Mouse (Mus musculus): ENCODE measurements at regions not wholly inside any gene's neighbourhood (a gene's known extent, or its start where the extent isn't known, plus 50 kb on each side); places are given as distances from the start of the nearest gene placed in this dataset.

DNA sequence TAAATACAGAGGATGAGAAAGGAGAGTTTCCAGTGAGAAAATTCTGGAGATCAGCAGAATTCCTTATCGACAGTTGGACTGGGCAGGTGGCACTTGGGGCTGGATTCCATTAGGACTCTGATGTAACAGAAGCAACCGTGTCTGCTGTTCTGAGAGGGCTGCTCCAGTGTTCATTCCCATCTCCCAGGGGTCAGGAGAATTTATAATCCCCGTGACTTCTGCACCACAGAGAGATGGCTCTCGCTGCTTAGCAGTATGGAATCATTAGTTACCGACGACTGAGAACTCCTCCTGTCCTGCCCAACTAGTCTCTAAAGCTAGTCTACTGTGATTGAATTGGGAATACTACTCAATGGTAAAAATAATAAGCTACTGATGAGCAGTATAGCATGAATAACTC lies 107.7 kb upstream of the Ednrb start:
- TF ChIP-seq GABPA (IDR thresholded peaks at IDR 0.05; ENCODE audit: insufficient replicate concordance, low read depth, low read length), result no peak
- TF ChIP-seq E2F4 (IDR thresholded peaks at IDR 0.05; ENCODE audit: insufficient replicate concordance, low read depth, low read length), result no peak
- no peak for TF ChIP-seq TCF12 (IDR thresholded peaks at IDR 0.05; ENCODE audit: low read depth, low read length)
- TF ChIP-seq ZKSCAN1 (IDR thresholded peaks at IDR 0.05; ENCODE audit: borderline replicate concordance, low read depth, low read length), result no peak
- no peak for TF ChIP-seq ZMIZ1 (IDR thresholded peaks at IDR 0.05; ENCODE audit: low read depth, low read length)
- TF ChIP-seq POLR2A (IDR thresholded peaks at IDR 0.05; ENCODE audit: low read depth, low read length), result no peak
- TF ChIP-seq CTCF (conservative IDR thresholded peaks at IDR 0.05 in 1 of 2, IDR thresholded peaks at IDR 0.05 in 1 of 2; ENCODE audit: low read depth in 2 of 2, low read length in 2 of 2), result no peak
- no peak for TF ChIP-seq ETS1 (conservative IDR thresholded peaks at IDR 0.05; ENCODE audit: low read depth, low read length)
- TF ChIP-seq ZNF384 (IDR thresholded peaks at IDR 0.05; ENCODE audit: low read depth, low read length), result no peak

All from CH12.LX (cell line).